Mouse (Mus musculus): ENCODE measurements around the gene Ucp2.

GRCm38 (mm10) chr7:100459862-100460261, 33.3 kb upstream of the Ucp2 start:
- no peak for TF ChIP-seq CTCF (IDR thresholded peaks at IDR 0.05; ENCODE audit: control insufficient read depth, insufficient read depth, low read length)
- TF ChIP-seq POLR2A (IDR thresholded peaks at IDR 0.05; ENCODE audit: borderline replicate concordance, control insufficient read depth, low read depth, low read length) = no peak
